Mouse (Mus musculus): ENCODE measurements around the gene Gm20479.

DNA sequence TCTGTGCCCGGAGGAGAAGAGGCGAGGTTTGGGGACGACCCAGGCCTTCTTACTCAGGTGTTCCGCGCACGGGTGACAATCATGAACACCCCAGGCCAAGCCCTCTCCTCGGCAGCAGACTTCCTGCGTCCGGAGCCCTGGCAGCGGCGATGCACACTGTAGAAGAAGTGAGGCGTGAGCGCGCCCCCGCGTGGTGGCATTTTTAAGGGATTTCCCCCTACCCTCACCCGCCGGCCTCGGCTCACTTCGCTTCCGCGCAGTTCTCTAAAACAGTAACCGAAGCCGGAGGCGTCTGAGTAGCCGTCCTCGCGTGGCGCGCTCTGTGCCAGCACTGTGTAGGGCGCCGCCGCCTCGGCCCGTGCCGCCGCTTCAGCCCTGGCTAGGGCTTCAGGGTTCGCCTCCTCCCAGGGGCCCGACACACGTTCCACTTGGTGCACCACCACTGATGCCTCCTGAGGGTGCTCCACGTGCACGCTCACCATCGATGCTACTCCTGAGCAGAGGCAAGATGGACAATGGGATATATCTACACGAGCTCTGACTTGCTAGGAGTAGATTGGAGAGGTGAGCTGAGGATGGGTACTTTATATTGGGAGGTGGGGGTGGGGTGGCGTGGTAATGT lies 27.8 kb downstream of the Gm20479 start:
- peak; percentile 76 for TF ChIP-seq CTCF (IDR thresholded peaks at IDR 0.05; ENCODE audit: extremely low read depth, insufficient read depth, insufficient read length, insufficient replicate concordance)
- no peak for TF ChIP-seq POLR2A (IDR thresholded peaks at IDR 0.05; ENCODE audit: low read depth, low read length)
